Mouse (Mus musculus): ENCODE data around the gene Adra1d. TPM values are rescaled to one million over a fixed set of nuclear protein-coding genes. Genes with fewer than 3 reads are reported as not detected.

The Adra1d gene
- polyA plus RNA-seq, 1 experiment from 2014 or later: 0.44 TPM

DNA sequence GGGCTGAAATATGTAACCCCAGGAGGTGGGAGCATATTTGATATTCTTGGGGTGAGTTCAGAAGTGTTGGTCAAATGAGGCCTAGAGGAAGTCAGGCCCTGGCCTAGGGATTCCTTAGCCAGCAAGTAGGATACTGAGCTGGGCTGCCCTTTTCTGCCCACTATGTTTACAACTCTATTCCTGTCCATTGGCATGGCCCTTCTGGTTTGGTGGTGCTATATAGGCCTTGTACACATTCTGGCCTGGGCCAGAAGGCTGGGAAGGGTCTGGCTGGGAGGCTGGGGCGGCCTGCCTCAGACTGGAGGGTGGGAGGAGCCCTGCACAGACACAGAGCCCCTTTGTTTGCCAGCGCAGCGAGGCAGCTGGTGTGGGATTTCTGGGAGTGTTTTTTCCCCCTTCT is 55.7 kb downstream of the Adra1d start:
- Histone ChIP-seq H3K4me1 (replicated peaks; ENCODE audit: control insufficient read depth, insufficient read depth) (0 out of 2 replicates have a peak, but pooled peaks cover 4% of the 10 kb centered on the region), H3K27me3 (ENCODE audit: control insufficient read depth, insufficient read depth, low read length) (no peaks in the 10 kb centered on the region), H3K9me3 (ENCODE audit: control insufficient read depth, low read length) (no peaks in the 10 kb centered on the region), H3K9ac (ENCODE audit: low read length) (no peak overlapping the region), H3K36me3 (ENCODE audit: control insufficient read depth, insufficient read depth, low read length) (no peaks in the 10 kb centered on the region), H3K4me3 (ENCODE audit: low read depth, low read length) (no peak overlapping the region), H3K27ac (replicated peaks) (no peak overlapping the region), H3K4me2 (replicated peaks; ENCODE audit: low read depth) (no peak overlapping the region)
- 41% methylated on average over 3 of the region's 3 CpGs for WGBS
- DNase-seq (ENCODE audit: low spot score) (no peak), ATAC-seq (ENCODE audit: low FRiP score, low TSS enrichment) (no peak)
- TF ChIP-seq CTCF (IDR thresholded peaks at IDR 0.05; ENCODE audit: low read depth): no peak

DNA sequence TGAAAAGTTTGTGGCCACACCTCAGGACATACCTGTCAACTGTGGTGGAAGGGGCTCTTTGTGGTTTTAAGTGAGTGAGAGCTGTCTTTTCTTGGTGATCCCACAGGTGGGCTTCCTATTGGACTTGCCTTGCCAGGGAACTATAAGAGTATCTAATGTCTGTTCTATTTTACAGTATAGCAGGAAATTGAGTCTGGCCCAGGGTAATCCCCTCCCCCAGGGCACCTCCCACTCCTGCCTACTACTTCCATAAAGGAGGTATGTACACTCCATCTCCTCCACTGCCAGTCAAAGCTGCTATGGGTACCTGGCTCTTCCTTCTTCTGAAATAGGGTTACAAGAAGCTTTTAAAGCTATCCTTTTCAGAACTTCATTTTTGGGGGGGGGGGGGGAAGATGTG is 56.7 kb downstream of the Adra1d start:
- Histone ChIP-seq H3K4me3 (ENCODE audit: low read depth, low read length) (no peak overlapping the region), H3K36me3 (ENCODE audit: control insufficient read depth, insufficient read depth, low read length) (no peaks in the 10 kb centered on the region), H3K9ac (ENCODE audit: low read length) (no peak overlapping the region), H3K4me2 (replicated peaks; ENCODE audit: low read depth) (no peak overlapping the region), H3K4me1 (replicated peaks; ENCODE audit: control insufficient read depth, insufficient read depth) (0 out of 2 replicates have a peak, but pooled peaks cover 4% of the 10 kb centered on the region), H3K27me3 (ENCODE audit: control insufficient read depth, insufficient read depth, low read length) (no peaks in the 10 kb centered on the region), H3K9me3 (ENCODE audit: control insufficient read depth, low read length) (no peaks in the 10 kb centered on the region), H3K27ac (replicated peaks) (no peak overlapping the region)
- DNase-seq (ENCODE audit: low spot score) (no peak), ATAC-seq (ENCODE audit: low FRiP score, low TSS enrichment) (no peak)
- TF ChIP-seq EP300 (optimal IDR thresholded peaks at IDR 0.05) (no peak), CTCF (IDR thresholded peaks at IDR 0.05; ENCODE audit: low read depth) (no peak)

- no peak overlapping the region for H3K27ac ChIP-seq (replicated peaks)
- ATAC-seq (ENCODE audit: low FRiP score, low TSS enrichment) (no peak), DNase-seq (ENCODE audit: low spot score) (no peak)
- H3K4me2 ChIP-seq (replicated peaks; ENCODE audit: low read depth): no peak overlapping the region
- no peak overlapping the region for H3K4me3 ChIP-seq (ENCODE audit: low read depth, low read length)
- H3K27me3 ChIP-seq (ENCODE audit: control insufficient read depth, insufficient read depth, low read length): no peaks in the 10 kb centered on the region
- no peak overlapping the region for H3K9ac ChIP-seq (ENCODE audit: low read length)
- H3K4me1 ChIP-seq (replicated peaks; ENCODE audit: control insufficient read depth, insufficient read depth): no peaks in the 10 kb centered on the region
- TF ChIP-seq EP300 (optimal IDR thresholded peaks at IDR 0.05) (no peak), CTCF (IDR thresholded peaks at IDR 0.05; ENCODE audit: low read depth) (no peak)
- no peaks in the 10 kb centered on the region for H3K9me3 ChIP-seq (ENCODE audit: control insufficient read depth, low read length)
- H3K36me3 ChIP-seq (ENCODE audit: control insufficient read depth, insufficient read depth, low read length): no peaks in the 10 kb centered on the region
- WGBS: 76% methylated on average over 5 of the region's 5 CpGs
These were observed 59.5 kb downstream of the Adra1d start for GRCm38 (mm10) chr2:131502561-131502960.

DNA sequence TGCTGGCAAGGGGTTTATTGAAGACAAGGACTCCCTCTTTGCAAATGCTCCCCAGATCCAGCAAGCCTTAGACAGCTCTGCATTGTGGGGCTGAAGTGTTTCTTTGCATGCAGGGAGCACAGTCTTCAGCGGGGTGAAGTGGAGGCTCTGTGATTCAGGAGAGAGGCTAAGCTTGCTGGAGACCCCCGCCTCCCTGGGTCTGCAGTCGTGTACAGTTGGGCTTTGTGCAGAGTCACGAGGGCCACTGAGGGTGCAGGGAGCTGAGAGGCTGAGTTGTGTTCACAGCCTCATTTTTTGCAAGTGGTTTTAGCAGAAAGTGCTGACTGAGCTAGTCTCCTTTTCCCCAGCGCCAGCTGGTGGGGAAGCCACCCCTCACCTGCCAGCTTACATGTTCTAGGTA is 60.2 kb downstream of the Adra1d start:
- Histone ChIP-seq H3K27me3 (ENCODE audit: control insufficient read depth, insufficient read depth, low read length) (no peaks in the 10 kb centered on the region), H3K4me2 (replicated peaks; ENCODE audit: low read depth) (no peak overlapping the region), H3K36me3 (ENCODE audit: control insufficient read depth, insufficient read depth, low read length) (no peaks in the 10 kb centered on the region), H3K4me1 (replicated peaks; ENCODE audit: control insufficient read depth, insufficient read depth) (no peaks in the 10 kb centered on the region), H3K4me3 (ENCODE audit: low read depth, low read length) (no peak overlapping the region), H3K9me3 (ENCODE audit: control insufficient read depth, low read length) (no peaks in the 10 kb centered on the region), H3K9ac (ENCODE audit: low read length) (no peak overlapping the region), H3K27ac (replicated peaks) (no peak overlapping the region)
- ATAC-seq (ENCODE audit: low FRiP score, low TSS enrichment): no peak
- TF ChIP-seq EP300 (optimal IDR thresholded peaks at IDR 0.05) (no peak), CTCF (IDR thresholded peaks at IDR 0.05; ENCODE audit: low read depth) (no peak)
- WGBS: 59% methylated on average over 5 of the region's 5 CpGs
- DNase-seq (ENCODE audit: low spot score): no peak

GRCm38 (mm10) chr2:131499290-131499845 is 62.7 kb downstream of the Adra1d start:
- no peak for TF ChIP-seq EP300 (optimal IDR thresholded peaks at IDR 0.05)
- TF ChIP-seq CTCF (IDR thresholded peaks at IDR 0.05; ENCODE audit: low read depth): no peak
- Histone ChIP-seq H3K9ac (ENCODE audit: low read length) (no peak overlapping the region), H3K4me3 (ENCODE audit: low read depth, low read length) (no peak overlapping the region), H3K4me1 (replicated peaks; ENCODE audit: control insufficient read depth, insufficient read depth) (no peaks in the 10 kb centered on the region), H3K36me3 (ENCODE audit: control insufficient read depth, insufficient read depth, low read length) (no peaks in the 10 kb centered on the region), H3K9me3 (ENCODE audit: control insufficient read depth, low read length) (no peaks in the 10 kb centered on the region), H3K27ac (replicated peaks) (no peak overlapping the region), H3K4me2 (replicated peaks; ENCODE audit: low read depth) (no peak overlapping the region), H3K27me3 (ENCODE audit: control insufficient read depth, insufficient read depth, low read length) (no peaks in the 10 kb centered on the region)
- no peak for DNase-seq (ENCODE audit: low spot score)
- ATAC-seq (ENCODE audit: low FRiP score, low TSS enrichment): no peak
- WGBS: 67% methylated on average over 5 of the region's 5 CpGs

DNA sequence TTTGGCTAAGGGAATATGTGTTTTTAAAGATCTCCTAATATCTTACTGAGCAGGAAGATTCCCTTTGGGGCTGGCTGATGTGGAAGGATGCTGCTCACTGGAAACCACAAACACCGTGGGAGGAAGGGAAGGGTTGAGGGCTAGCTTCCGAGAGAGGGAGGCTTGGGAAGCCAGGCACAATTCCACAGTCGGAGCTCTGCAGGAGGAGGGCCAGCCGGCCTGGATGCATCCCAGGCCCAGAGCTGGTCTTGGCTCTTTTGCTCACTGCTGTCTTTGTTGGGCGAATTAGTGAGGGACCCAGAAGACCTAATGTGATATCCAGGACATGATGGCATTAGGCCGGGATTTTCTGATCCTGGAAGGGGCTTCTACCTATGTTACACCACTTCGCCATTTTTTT is 63.9 kb downstream of the Adra1d start:
- ATAC-seq (ENCODE audit: low FRiP score, low TSS enrichment) (no peak), DNase-seq (ENCODE audit: low spot score) (no peak)
- no peaks in the 10 kb centered on the region for H3K27me3 ChIP-seq (ENCODE audit: control insufficient read depth, insufficient read depth, low read length)
- H3K27ac ChIP-seq (replicated peaks): no peak overlapping the region
- H3K36me3 ChIP-seq (ENCODE audit: control insufficient read depth, insufficient read depth, low read length): no peaks in the 10 kb centered on the region
- 59% methylated on average over 6 of the region's 7 CpGs for WGBS
- no peaks in the 10 kb centered on the region for H3K4me1 ChIP-seq (replicated peaks; ENCODE audit: control insufficient read depth, insufficient read depth)
- no peak overlapping the region for H3K4me2 ChIP-seq (replicated peaks; ENCODE audit: low read depth)
- H3K4me3 ChIP-seq (ENCODE audit: low read depth, low read length): no peak overlapping the region
- no peak for TF ChIP-seq EP300 (optimal IDR thresholded peaks at IDR 0.05)
- TF ChIP-seq CTCF (IDR thresholded peaks at IDR 0.05; ENCODE audit: low read depth): no peak
- H3K9ac ChIP-seq (ENCODE audit: low read length): no peak overlapping the region
- no peaks in the 10 kb centered on the region for H3K9me3 ChIP-seq (ENCODE audit: control insufficient read depth, low read length)
